Mouse (Mus musculus): Measurements from ENCODE around the gene Slc6a13. TPM values are rescaled to one million over a fixed set of nuclear protein-coding genes. Genes with fewer than 3 reads are reported as not detected.

Gene Slc6a13
- polyA plus RNA-seq, 1 experiment, result 0.54 TPM

DNA sequence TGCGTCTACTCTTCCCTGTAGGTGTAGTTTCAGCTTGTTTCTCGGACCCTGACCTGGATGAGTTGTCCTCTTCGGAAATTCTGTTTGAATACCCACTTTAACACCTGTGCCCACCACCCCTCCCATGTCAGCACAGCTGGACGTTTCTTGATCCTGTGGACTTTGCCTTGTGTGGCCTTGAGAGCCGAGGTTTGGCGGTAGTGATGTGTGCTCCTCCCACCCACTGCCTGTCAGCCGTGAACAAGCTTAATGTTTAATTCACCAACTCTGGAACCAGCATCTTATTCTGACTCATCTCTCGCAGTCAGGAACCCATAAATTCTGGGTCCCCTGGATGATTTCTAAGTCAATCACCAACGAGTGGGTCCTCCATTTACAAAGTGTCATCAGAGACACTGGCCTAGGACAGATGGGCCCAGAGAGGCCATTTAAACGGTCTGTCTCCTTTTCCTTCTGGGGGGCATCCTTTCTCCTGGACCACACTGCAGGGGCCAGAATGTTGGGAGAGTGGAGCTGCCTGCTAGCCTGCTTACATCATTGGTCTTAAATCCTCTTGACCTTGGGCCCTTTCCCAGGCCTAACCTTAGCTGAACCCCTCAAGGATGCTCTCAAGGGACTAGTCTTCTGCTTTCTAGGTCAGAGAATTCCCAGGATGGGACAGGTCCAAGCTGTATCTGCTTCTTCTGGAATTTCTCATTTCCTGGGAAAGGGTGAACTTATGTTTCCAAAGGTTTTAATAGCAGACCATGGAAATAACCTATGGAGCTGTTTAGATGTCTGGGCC lies 71.4 kb downstream of the Slc6a13 start:
- Histone ChIP-seq H3K4me3 (ENCODE audit: low read depth, low read length) (no peak overlapping the region), H3K4me1 (ENCODE audit: control insufficient read depth, insufficient read depth, low read length) (no peaks in the 10 kb centered on the region), H3K36me3 (ENCODE audit: control insufficient read depth, insufficient read depth, low read length, poor library complexity, severe bottlenecking) (no peaks in the 10 kb centered on the region), H3K9ac (ENCODE audit: low read depth, poor library complexity, severe bottlenecking) (no peak overlapping the region), H3K27me3 (ENCODE audit: control insufficient read depth, insufficient read depth, low read length, poor library complexity, severe bottlenecking) (no peaks in the 10 kb centered on the region), H3K9me3 (replicated peaks; ENCODE audit: control insufficient read depth, insufficient read depth, low read length, poor library complexity, severe bottlenecking) (no peaks in the 10 kb centered on the region), H3K27ac (ENCODE audit: insufficient read depth, low read length) (no peak overlapping the region)
- TF ChIP-seq CTCF (IDR thresholded peaks at IDR 0.05; ENCODE audit: low read depth, low read length), result no peak

DNA sequence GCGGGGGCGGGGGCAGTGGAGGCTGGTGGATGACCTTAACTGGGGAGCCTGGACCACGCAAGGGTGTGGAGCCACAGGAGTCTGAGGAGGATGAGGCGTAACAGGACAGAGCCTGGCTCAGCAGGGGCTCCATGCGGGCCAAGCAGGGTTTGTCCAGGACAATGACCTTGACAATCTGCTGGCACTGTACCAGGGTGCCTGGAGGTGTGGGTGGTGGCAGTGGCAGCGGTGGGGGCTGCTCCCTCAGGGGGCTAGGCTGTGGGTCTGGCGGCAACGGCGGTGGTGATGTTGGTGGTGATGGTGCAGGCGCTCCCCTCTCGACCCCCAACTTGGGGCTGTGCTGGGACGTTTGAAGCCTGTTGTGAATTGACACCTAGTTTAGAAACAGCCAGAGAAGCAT lies 76.1 kb downstream of the Slc6a13 start:
- Histone ChIP-seq H3K4me1 (ENCODE audit: control insufficient read depth, insufficient read depth, low read length) (no peaks in the 10 kb centered on the region), H3K4me3 (ENCODE audit: low read depth, low read length) (no peak overlapping the region), H3K36me3 (ENCODE audit: control insufficient read depth, insufficient read depth, low read length, poor library complexity, severe bottlenecking) (no peaks in the 10 kb centered on the region), H3K27me3 (ENCODE audit: control insufficient read depth, insufficient read depth, low read length, poor library complexity, severe bottlenecking) (no peaks in the 10 kb centered on the region), H3K9me3 (replicated peaks; ENCODE audit: control insufficient read depth, insufficient read depth, low read length, poor library complexity, severe bottlenecking) (no peaks in the 10 kb centered on the region), H3K9ac (ENCODE audit: low read depth, poor library complexity, severe bottlenecking) (no peak overlapping the region), H3K27ac (ENCODE audit: insufficient read depth, low read length) (no peak overlapping the region)
- TF ChIP-seq EP300 (IDR thresholded peaks at IDR 0.05; ENCODE audit: insufficient read depth, low read depth, low read length) (no peak), POLR2A (IDR thresholded peaks at IDR 0.05; ENCODE audit: insufficient read depth, low read length) (no peak), CTCF (IDR thresholded peaks at IDR 0.05; ENCODE audit: low read depth, low read length) (no peak)

DNA sequence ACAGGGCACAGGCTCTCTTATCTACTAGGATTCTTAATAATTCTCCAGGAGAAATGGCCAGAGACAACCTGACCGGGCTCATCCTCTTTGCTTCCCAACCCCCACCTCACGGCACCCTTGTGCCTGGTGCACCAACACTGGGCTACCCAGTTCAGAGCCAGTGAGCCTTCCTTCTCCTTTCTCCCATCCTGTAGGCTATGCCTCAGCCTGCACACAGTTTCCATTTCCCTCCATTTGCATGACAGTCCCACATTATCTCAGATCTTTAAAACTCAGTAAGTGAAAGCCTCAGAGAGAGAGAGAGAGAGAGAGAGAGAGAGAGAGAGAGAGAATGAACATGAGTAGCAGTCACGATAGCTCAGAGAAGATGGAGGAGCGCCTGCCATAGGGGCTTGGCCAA lies 78.2 kb downstream of the Slc6a13 start:
- Histone ChIP-seq H3K9ac (ENCODE audit: low read depth, poor library complexity, severe bottlenecking) (no peak overlapping the region), H3K36me3 (ENCODE audit: control insufficient read depth, insufficient read depth, low read length, poor library complexity, severe bottlenecking) (no peaks in the 10 kb centered on the region), H3K9me3 (replicated peaks; ENCODE audit: control insufficient read depth, insufficient read depth, low read length, poor library complexity, severe bottlenecking) (no peaks in the 10 kb centered on the region), H3K27ac (ENCODE audit: insufficient read depth, low read length) (no peak overlapping the region), H3K4me3 (ENCODE audit: low read depth, low read length) (no peak overlapping the region), H3K27me3 (ENCODE audit: control insufficient read depth, insufficient read depth, low read length, poor library complexity, severe bottlenecking) (no peaks in the 10 kb centered on the region), H3K4me1 (ENCODE audit: control insufficient read depth, insufficient read depth, low read length) (no peaks in the 10 kb centered on the region)
- no peak for TF ChIP-seq EP300 (IDR thresholded peaks at IDR 0.05; ENCODE audit: insufficient read depth, low read depth, low read length)
- no peak for TF ChIP-seq POLR2A (IDR thresholded peaks at IDR 0.05; ENCODE audit: insufficient read depth, low read length)
- no peak for TF ChIP-seq CTCF (IDR thresholded peaks at IDR 0.05; ENCODE audit: low read depth, low read length)

DNA sequence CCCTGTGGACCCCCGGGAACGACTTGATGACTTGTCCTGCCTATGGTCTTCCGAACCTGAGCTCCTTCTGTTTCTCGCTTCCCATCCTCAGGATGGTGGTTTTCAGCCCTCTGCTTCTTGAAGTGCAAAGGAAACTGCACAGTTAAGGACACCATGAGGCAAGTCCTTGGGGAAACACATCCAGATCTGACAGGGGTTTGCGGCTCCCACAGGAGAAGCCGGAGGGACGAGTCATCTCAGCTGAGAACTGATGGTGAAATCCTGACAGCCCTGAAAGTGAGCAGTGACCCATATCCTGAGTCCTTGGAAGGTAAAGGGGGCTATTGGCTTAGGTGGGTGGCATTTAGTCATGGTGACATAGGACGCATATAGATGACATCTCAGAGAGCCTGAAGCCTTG lies 80.5 kb downstream of the Slc6a13 start:
- Histone ChIP-seq H3K27ac (ENCODE audit: insufficient read depth, low read length) (no peak overlapping the region), H3K36me3 (ENCODE audit: control insufficient read depth, insufficient read depth, low read length, poor library complexity, severe bottlenecking) (no peaks in the 10 kb centered on the region), H3K4me3 (ENCODE audit: low read depth, low read length) (no peak overlapping the region), H3K9ac (ENCODE audit: low read depth, poor library complexity, severe bottlenecking) (no peak overlapping the region), H3K27me3 (ENCODE audit: control insufficient read depth, insufficient read depth, low read length, poor library complexity, severe bottlenecking) (no peaks in the 10 kb centered on the region), H3K4me1 (ENCODE audit: control insufficient read depth, insufficient read depth, low read length) (no peaks in the 10 kb centered on the region), H3K9me3 (replicated peaks; ENCODE audit: control insufficient read depth, insufficient read depth, low read length, poor library complexity, severe bottlenecking) (no peaks in the 10 kb centered on the region)
- TF ChIP-seq POLR2A (IDR thresholded peaks at IDR 0.05; ENCODE audit: insufficient read depth, low read length), result no peak
- TF ChIP-seq EP300 (IDR thresholded peaks at IDR 0.05; ENCODE audit: insufficient read depth, low read depth, low read length), result no peak
- TF ChIP-seq CTCF (IDR thresholded peaks at IDR 0.05; ENCODE audit: low read depth, low read length), result no peak

DNA sequence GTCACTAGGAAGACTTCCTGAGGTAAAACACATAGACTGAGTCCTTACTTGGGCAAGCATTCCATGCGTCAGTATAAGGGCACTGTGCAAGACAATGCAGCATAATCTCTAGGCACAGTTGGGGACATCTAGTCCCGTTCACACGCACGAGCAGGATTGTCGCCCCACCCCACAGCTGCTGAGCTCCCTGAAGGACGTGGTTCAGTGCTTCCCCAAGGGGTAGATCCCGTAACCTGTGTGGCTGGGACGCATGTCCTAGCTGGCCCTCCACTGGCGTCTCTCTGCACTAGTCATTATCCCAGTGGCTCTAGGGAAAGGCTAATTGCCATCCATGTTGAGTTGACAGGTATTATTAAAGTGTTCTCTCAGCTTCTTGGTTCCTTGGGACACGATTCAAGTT lies 82.0 kb downstream of the Slc6a13 start:
- no peak overlapping the region for H3K4me3 ChIP-seq (ENCODE audit: low read depth, low read length)
- TF ChIP-seq EP300 (IDR thresholded peaks at IDR 0.05; ENCODE audit: insufficient read depth, low read depth, low read length), result no peak
- TF ChIP-seq POLR2A (IDR thresholded peaks at IDR 0.05; ENCODE audit: insufficient read depth, low read length), result no peak

DNA sequence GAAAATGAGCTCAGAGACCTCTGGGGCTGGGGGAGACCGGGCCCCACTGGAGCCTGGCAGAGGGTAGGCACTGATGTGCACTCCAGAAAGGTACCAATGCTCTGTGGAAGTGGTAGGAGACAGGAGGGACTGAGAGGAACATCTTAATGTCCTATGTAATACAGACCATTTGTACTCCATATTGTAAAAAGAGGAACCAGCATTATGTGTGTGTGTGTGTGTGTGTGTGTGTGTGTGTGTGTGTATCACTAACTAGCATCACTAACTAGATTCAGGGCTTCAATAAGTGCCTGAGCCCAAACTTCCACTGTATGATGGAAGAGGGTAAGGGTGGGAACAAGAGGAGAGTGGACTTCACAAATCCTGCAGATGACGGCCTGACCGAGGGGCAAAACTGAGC lies 85.4 kb downstream of the Slc6a13 start:
- Histone ChIP-seq H3K4me1 (ENCODE audit: control insufficient read depth, insufficient read depth, low read length) (no peaks in the 10 kb centered on the region), H3K27me3 (ENCODE audit: control insufficient read depth, insufficient read depth, low read length, poor library complexity, severe bottlenecking) (no peaks in the 10 kb centered on the region), H3K36me3 (ENCODE audit: control insufficient read depth, insufficient read depth, low read length, poor library complexity, severe bottlenecking) (no peaks in the 10 kb centered on the region), H3K4me3 (ENCODE audit: low read depth, low read length) (no peak overlapping the region), H3K9me3 (replicated peaks; ENCODE audit: control insufficient read depth, insufficient read depth, low read length, poor library complexity, severe bottlenecking) (no peaks in the 10 kb centered on the region), H3K9ac (ENCODE audit: low read depth, poor library complexity, severe bottlenecking) (no peak overlapping the region), H3K27ac (ENCODE audit: insufficient read depth, low read length) (no peak overlapping the region)
- TF ChIP-seq CTCF (IDR thresholded peaks at IDR 0.05; ENCODE audit: low read depth, low read length) (no peak), POLR2A (IDR thresholded peaks at IDR 0.05; ENCODE audit: insufficient read depth, low read length) (no peak), EP300 (IDR thresholded peaks at IDR 0.05; ENCODE audit: insufficient read depth, low read depth, low read length) (no peak)

More for the DNA sequence above, 82.0 kb downstream of the Slc6a13 start:
- Histone ChIP-seq H3K36me3 (ENCODE audit: control insufficient read depth, insufficient read depth, low read length, poor library complexity, severe bottlenecking) (no peaks in the 10 kb centered on the region), H3K4me1 (ENCODE audit: control insufficient read depth, insufficient read depth, low read length) (no peaks in the 10 kb centered on the region), H3K9ac (ENCODE audit: low read depth, poor library complexity, severe bottlenecking) (no peak overlapping the region), H3K27ac (ENCODE audit: insufficient read depth, low read length) (no peak overlapping the region), H3K27me3 (ENCODE audit: control insufficient read depth, insufficient read depth, low read length, poor library complexity, severe bottlenecking) (no peaks in the 10 kb centered on the region), H3K9me3 (replicated peaks; ENCODE audit: control insufficient read depth, insufficient read depth, low read length, poor library complexity, severe bottlenecking) (no peaks in the 10 kb centered on the region)

Other genes starting within 250 kb of the Slc6a13 start
- gene Mical3, start 169.2 kb upstream of the Slc6a13 start, polyA plus RNA-seq (2011; ENCODE audit: insufficient read depth, insufficient read length, low read depth, missing spikeins), result 43.5 and 49.0 TPM in 2 replicates
- gene Pex26, start 116.6 kb upstream of the Slc6a13 start, polyA plus RNA-seq (2011; ENCODE audit: insufficient read depth, insufficient read length, low read depth, missing spikeins), result 9.7 and 10.7 TPM in 2 replicates
- gene Tuba8, start 89.5 kb upstream of the Slc6a13 start, polyA plus RNA-seq (2011; ENCODE audit: insufficient read depth, insufficient read length, low read depth, missing spikeins), result 1.2 and 2.3 TPM in 2 replicates
- 3.0 and 4.3 TPM in 2 replicates for gene Usp18, start 54.3 kb upstream of the Slc6a13 start, polyA plus RNA-seq (2011; ENCODE audit: insufficient read depth, insufficient read length, low read depth, missing spikeins)
- 1.2 and 3.3 TPM in 2 replicates for gene Slc6a12, start 42.8 kb downstream of the Slc6a13 start, polyA plus RNA-seq (2011; ENCODE audit: insufficient read depth, insufficient read length, low read depth, missing spikeins)
- gene Iqsec3, start 173.5 kb downstream of the Slc6a13 start, polyA plus RNA-seq (2011; ENCODE audit: insufficient read depth, insufficient read length, low read depth, missing spikeins), result not detected in 2 replicates

Data from ES-Bruce4 (cell line).